Mouse (Mus musculus) CH12.LX (cell line): ENCODE measurements around the gene Adsl. TPM values are rescaled to one million over a fixed set of nuclear protein-coding genes. Genes with fewer than 3 reads are reported as not detected.
A peak's percentile ranks its signal among the peaks of the same experiment; 100 is the strongest.

Source experiments
- DNase-seq: peaks from one replicate; pipeline ENCODE4 v3.0.0-alpha.2; 2013; ENCODE audit errors: extremely low read depth
- H3K27ac ChIP-seq: 2 replicates; pipeline ENCODE4 v1.5.1; 2012; ENCODE audit warnings: low read depth, mild to moderate bottlenecking, control low read depth, moderate library complexity; ENCODE audit not compliant: insufficient read depth
- H3K27me3 ChIP-seq: replicated peaks from 2 replicates; pipeline ENCODE3; 2012; ENCODE audit warnings: inconsistent platforms
- H3K36me3 ChIP-seq, 2 experiments: replicated peaks in 1 of 2; 2 replicates each; pipeline versions ENCODE3 to v1.6.1; 2012; ENCODE audit warnings: inconsistent platforms in 1 of 2, low read length in 1 of 2, mild to moderate bottlenecking in 1 of 2, mixed read lengths in 1 of 2, moderate library complexity in 1 of 2; ENCODE audit not compliant: control insufficient read depth in 1 of 2, insufficient read depth in 1 of 2
- H3K4me1 ChIP-seq, 2 experiments: 2 replicates each; pipeline ENCODE4 v1.6.1; 2012; ENCODE audit warnings: inconsistent platforms in 1 of 2, moderate library complexity in 1 of 2; ENCODE audit not compliant: insufficient read depth in 2 of 2, control insufficient read depth in 1 of 2
- H3K4me2 ChIP-seq: 2 replicates; pipeline ENCODE4 v1.6.1; 2012; ENCODE audit warnings: low read depth, mild to moderate bottlenecking, control low read depth; ENCODE audit not compliant: poor library complexity, insufficient read depth, severe bottlenecking
- H3K4me3 ChIP-seq, 3 experiments: fragments of 150-350 bp in 1 of 3; sonication (generic) in 1 of 3; replicated peaks in 1 of 3; 2 replicates each; pipeline versions ENCODE3 to v1.5.1; 2011 to 2012; ENCODE audit warnings: low read depth in 2 of 3, low read length in 2 of 3, mild to moderate bottlenecking in 2 of 3, moderate library complexity in 2 of 3, control low read depth in 1 of 3, improper control_type of control experiment in 1 of 3, inconsistent platforms in 1 of 3, mixed read lengths in 1 of 3; ENCODE audit not compliant: poor library complexity in 1 of 3
- H3K79me2 ChIP-seq: replicated peaks from 2 replicates; pipeline ENCODE4 v1.6.1; 2012; ENCODE audit warnings: mild to moderate bottlenecking, moderate library complexity; ENCODE audit not compliant: control insufficient read depth, poor library complexity, insufficient read depth, severe bottlenecking; ENCODE audit errors: extremely low read depth
- H3K9ac ChIP-seq: 2 replicates; pipeline ENCODE4 v1.6.1; 2012; ENCODE audit warnings: low read depth, mild to moderate bottlenecking, control low read depth, moderate library complexity; ENCODE audit not compliant: insufficient read depth
- H3K9me3 ChIP-seq: replicated peaks from 2 replicates; pipeline ENCODE3; 2012; ENCODE audit warnings: low read length, inconsistent platforms, mixed read lengths
- BHLHE40 ChIP-seq: IDR thresholded peaks from 2 replicates; pipeline ENCODE4 v1.6.1; 2011; ENCODE audit warnings: mild to moderate bottlenecking, low read depth, low read length, improper control_type of control experiment
- CHD1 ChIP-seq: IDR thresholded peaks from 2 replicates; pipeline ENCODE4 v1.6.1; 2012; ENCODE audit warnings: low read depth, low read length, improper control_type of control experiment, inconsistent platforms
- CHD2 ChIP-seq: IDR thresholded peaks from 2 replicates; pipeline ENCODE4 v1.6.1; 2011; ENCODE audit warnings: low read length, improper control_type of control experiment
- CTCF ChIP-seq, 2 experiments: IDR thresholded peaks in 1 of 2; conservative IDR thresholded peaks in 1 of 2; 2 replicates each; pipeline ENCODE4 v1.5.1; 2011 to 2012; ENCODE audit warnings: low read depth in 2 of 2, low read length in 2 of 2, improper control_type of control experiment in 1 of 2, inconsistent platforms in 1 of 2, mild to moderate bottlenecking in 1 of 2, moderate library complexity in 1 of 2
- E2F4 ChIP-seq: IDR thresholded peaks from 2 replicates; pipeline ENCODE4 v1.6.1; 2011; ENCODE audit warnings: low read depth, low read length, improper control_type of control experiment; ENCODE audit not compliant: insufficient replicate concordance
- ELF1 ChIP-seq: IDR thresholded peaks from 2 replicates; pipeline ENCODE4 v1.6.1; 2014; ENCODE audit warnings: low read depth, mild to moderate bottlenecking, inconsistent platforms, low read length, improper control_type of control experiment
- EP300 ChIP-seq: IDR thresholded peaks from 2 replicates; pipeline ENCODE4 v1.6.1; 2011; ENCODE audit warnings: low read length, improper control_type of control experiment
- GABPA ChIP-seq: IDR thresholded peaks from 2 replicates; pipeline ENCODE4 v1.6.1; 2012; ENCODE audit warnings: low read depth, low read length, improper control_type of control experiment, inconsistent platforms; ENCODE audit not compliant: insufficient replicate concordance
- HCFC1 ChIP-seq: IDR thresholded peaks from 2 replicates; pipeline ENCODE4 v1.6.1; 2012; ENCODE audit warnings: low read depth, mild to moderate bottlenecking, inconsistent platforms, low read length, improper control_type of control experiment
- IRF4 ChIP-seq: IDR thresholded peaks from 2 replicates; pipeline ENCODE4 v1.6.1; 2014; ENCODE audit warnings: low read depth, mild to moderate bottlenecking, inconsistent platforms, low read length, improper control_type of control experiment
- JUND ChIP-seq: conservative IDR thresholded peaks from 2 replicates; pipeline ENCODE4 v1.6.1; 2011; ENCODE audit warnings: low read depth, low read length, improper control_type of control experiment
- KAT2A ChIP-seq: IDR thresholded peaks from 2 replicates; pipeline ENCODE4 v1.6.1; 2012; ENCODE audit warnings: low read length, improper control_type of control experiment, inconsistent platforms; ENCODE audit not compliant: insufficient replicate concordance
- MAFK ChIP-seq: IDR thresholded peaks from 2 replicates; pipeline ENCODE4 v1.6.1; 2011; ENCODE audit warnings: low read length, improper control_type of control experiment; ENCODE audit not compliant: insufficient replicate concordance
- MEF2A ChIP-seq: IDR thresholded peaks from 2 replicates; pipeline ENCODE4 v1.6.1; 2014; ENCODE audit warnings: low read depth, mild to moderate bottlenecking, inconsistent platforms, low read length, improper control_type of control experiment, borderline replicate concordance
- MXI1 ChIP-seq: IDR thresholded peaks from 2 replicates; pipeline ENCODE4 v1.6.1; 2011; ENCODE audit warnings: mild to moderate bottlenecking, low read depth, low read length, improper control_type of control experiment
- MYC ChIP-seq: IDR thresholded peaks from 2 replicates; pipeline ENCODE4 v1.6.1; 2011; ENCODE audit warnings: low read depth, mild to moderate bottlenecking, improper control_type of control experiment, low read length
- NELFE ChIP-seq: IDR thresholded peaks from 2 replicates; pipeline ENCODE4 v1.6.1; 2011; ENCODE audit warnings: low read depth, low read length, improper control_type of control experiment
- NRF1 ChIP-seq: IDR thresholded peaks from 2 replicates; pipeline ENCODE4 v1.6.1; 2014; ENCODE audit warnings: low read depth, mild to moderate bottlenecking, inconsistent platforms, low read length, improper control_type of control experiment, moderate library complexity
- PAX5 ChIP-seq: IDR thresholded peaks from 2 replicates; pipeline ENCODE4 v1.6.1; 2012; ENCODE audit warnings: low read length, inconsistent platforms, mixed read lengths
- POLR2A ChIP-seq: IDR thresholded peaks from 2 replicates; pipeline ENCODE4 v1.6.1; 2011; ENCODE audit warnings: low read depth, mild to moderate bottlenecking, improper control_type of control experiment, low read length
- RAD21 ChIP-seq: IDR thresholded peaks from 2 replicates; pipeline ENCODE4 v1.6.1; 2011; ENCODE audit warnings: low read depth, mild to moderate bottlenecking, low read length, improper control_type of control experiment, moderate library complexity
- SIN3A ChIP-seq: IDR thresholded peaks from 2 replicates; pipeline ENCODE4 v1.6.1; 2012; ENCODE audit warnings: low read length, improper control_type of control experiment, inconsistent platforms
- SMC3 ChIP-seq: IDR thresholded peaks from 2 replicates; pipeline ENCODE4 v1.6.1; 2011; ENCODE audit warnings: low read depth, low read length, improper control_type of control experiment
- TCF12 ChIP-seq: IDR thresholded peaks from 2 replicates; pipeline ENCODE4 v1.6.1; 2014; ENCODE audit warnings: low read depth, mild to moderate bottlenecking, inconsistent platforms, low read length, improper control_type of control experiment
- ZKSCAN1 ChIP-seq: IDR thresholded peaks from 2 replicates; pipeline ENCODE4 v1.6.1; 2012; ENCODE audit warnings: low read depth, inconsistent platforms, low read length, improper control_type of control experiment, borderline replicate concordance
- ZMIZ1 ChIP-seq: IDR thresholded peaks from 2 replicates; pipeline ENCODE4 v1.6.1; 2012; ENCODE audit warnings: low read depth, mild to moderate bottlenecking, inconsistent platforms, low read length, improper control_type of control experiment
- dilution Hi-C: fragments of 300-500 bp; cut with MboI; formaldehyde crosslinking; loops from 2 replicates; pipeline ENCODE4 v1.14.3; 2020; ENCODE audit warnings: low sequenced_read_pairs; ENCODE audit not compliant: extremely low pct_unique_long_range_greater_than_20kb, extremely low pct_ligation_motif_present
- in situ Hi-C: fragments of 300-500 bp; cut with MboI; formaldehyde crosslinking; loops from 3 replicates; pipeline ENCODE4 v1.14.3; 2019; ENCODE audit warnings: low sequenced_read_pairs, low pct_ligation_motif_present, low pct_unique_long_range_greater_than_20kb, mixed read lengths
- polyA plus RNA-seq: library from polyadenylated mRNA; unstranded; fragments of >175 nt; gene quantifications from 2 replicates; pipeline ENCODE4 v1.2.1, GENCODE M21; 2012; ENCODE audit warnings: low read depth; ENCODE audit not compliant: insufficient read length
- total RNA-seq, 2 experiments: library from RNA; depleted of rRNA; stranded (reverse); fragments of 300-350 nt in 1 of 2; fragments of >200 nt in 1 of 2; gene quantifications; 2 replicates each; pipeline ENCODE4 v1.2.3; 2012 to 2014

Gene Adsl
- total and polyA plus RNA-seq, 3 experiments, result 226 to 356 (median 276) TPM

DNA sequence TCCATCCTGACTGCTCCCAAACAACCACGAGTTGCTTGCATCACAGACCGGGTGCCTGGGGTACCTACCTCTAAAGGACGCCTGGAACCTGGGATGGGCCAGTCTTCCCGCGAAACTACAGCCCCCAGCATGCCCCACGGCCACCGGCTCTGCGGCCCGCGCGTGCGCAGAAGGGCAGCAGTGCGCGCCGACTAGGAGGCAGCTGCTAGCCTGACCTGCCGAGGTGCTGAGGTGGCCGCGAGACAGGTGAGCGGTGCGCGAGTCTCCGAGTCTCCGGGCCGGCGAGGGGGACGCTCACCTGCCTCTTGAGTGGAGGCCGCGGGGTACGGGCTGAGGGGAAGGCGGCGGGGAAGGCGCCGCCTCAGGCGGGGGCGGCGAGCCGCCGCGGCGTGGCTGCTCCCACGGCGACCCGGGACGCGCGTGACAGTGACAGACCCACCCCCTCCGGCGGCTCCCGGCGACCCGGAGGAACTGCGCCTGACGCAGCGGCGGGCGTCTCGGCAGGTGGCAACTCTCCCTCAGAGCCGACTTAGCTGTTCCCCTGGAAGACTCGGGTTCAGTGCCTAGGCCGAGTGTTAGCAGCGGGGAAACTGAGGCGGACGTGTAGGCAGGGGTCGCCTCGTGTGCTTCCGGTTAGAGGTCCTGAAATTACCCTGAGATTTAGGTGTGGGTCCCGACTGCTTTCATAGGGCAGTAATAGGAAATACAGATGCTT lies 29.5 kb downstream of the Adsl start, which contains the start of gene Sgsm3:
Sgsm3 (plus strand) TSS at position 146 of the 715 bp plus-strand sequence.
- TF ChIP-seq ZMIZ1, result peak; percentile 73
- TF ChIP-seq KAT2A, result peak; percentile 88; the same call in 1 of the 2 replicates
- peak; percentile 55; the same call in 1 of the 2 replicates for TF ChIP-seq ELF1
- peak; percentile 99 for TF ChIP-seq HCFC1
- peak; percentile 71; the same call in 1 of the 2 replicates for TF ChIP-seq SIN3A
- TF ChIP-seq E2F4, result no peak
- TF ChIP-seq POLR2A, result peak; percentile 63
- TF ChIP-seq CHD2, result peak; percentile 25; the same call in 1 of the 2 replicates
- TF ChIP-seq GABPA, result peak; percentile 36; the same call in 1 of the 2 replicates
- TF ChIP-seq NELFE, result peak; percentile 85
- TF ChIP-seq MXI1, result peak; percentile 58; the same call in 1 of the 2 replicates
- TF ChIP-seq TCF12, result peak; percentile 61; the same call in 1 of the 2 replicates
- peak; percentile 97 for TF ChIP-seq NRF1
- 0 out of 2 replicates have a peak, but pooled peaks have one; percentile 15 for TF ChIP-seq MEF2A
- TF ChIP-seq IRF4, result peak; percentile 40
- TF ChIP-seq SMC3, result no peak
- TF ChIP-seq ZKSCAN1, result no peak
- no peak for TF ChIP-seq EP300
- TF ChIP-seq, all 38 proteins: peak for 14
- Histone ChIP-seq H3K4me1 (peaks cover 2 to 21% of the 10 kb centered on the region in 2 experiments; a peak in 3 of 4 replicates), H3K9me3 (no peaks in the 10 kb centered on the region), H3K79me2 (peaks cover 4% of the 10 kb centered on the region; the same call in 1 of the 2 replicates), H3K27ac (no peak within 1 kb of the TSS), H3K4me3 (peak within 1 kb of the TSS; percentile 80 to 95 (median 90)), H3K27me3 (no peaks in the 10 kb centered on the region), H3K36me3 (peaks cover 0 to 2% of the 10 kb centered on the region in 2 experiments), H3K4me2 (peak within 1 kb of the TSS; percentile 79), H3K9ac (peak within 1 kb of the TSS; percentile 77)
- in situ Hi-C loops (no loop called here), dilution Hi-C loops (no loop called here)
- peak; percentile 81 for DNase-seq

GRCm38 (mm10) chr15:80979611-80980010 lies 31.3 kb downstream of the Adsl start:
- H3K9ac ChIP-seq, result no peak overlapping the region
- no peak overlapping the region for H3K4me2 ChIP-seq
- H3K4me3 ChIP-seq, result no peak overlapping the region
- peaks cover 4% of the 10 kb centered on the region; the same call in 1 of the 2 replicates for H3K79me2 ChIP-seq
- peaks cover 2 to 21% of the 10 kb centered on the region in 2 experiments; a peak in 3 of 4 replicates for H3K4me1 ChIP-seq
- TF ChIP-seq PAX5, result no peak
- TF ChIP-seq EP300, result no peak
- no peak for TF ChIP-seq SIN3A
- no peak for TF ChIP-seq ELF1
- no peak for TF ChIP-seq BHLHE40
- TF ChIP-seq RAD21, result no peak
- TF ChIP-seq SMC3, result no peak
- TF ChIP-seq MYC, result no peak
- no peak for TF ChIP-seq IRF4
- no peak for TF ChIP-seq JUND
- no peak for TF ChIP-seq CHD1
- no peak for TF ChIP-seq MXI1
- no peak for TF ChIP-seq CTCF (conservative IDR thresholded peaks at IDR 0.05 in 1 of 2, IDR thresholded peaks at IDR 0.05 in 1 of 2; ENCODE audit: low read depth in 2 of 2, low read length in 2 of 2)
- TF ChIP-seq MAFK, result no peak
- TF ChIP-seq MEF2A, result no peak
- H3K27ac ChIP-seq, result no peak overlapping the region
- H3K9me3 ChIP-seq, result no peaks in the 10 kb centered on the region
- DNase-seq, result no peak
- dilution Hi-C loops (no loop called here), in situ Hi-C loops (no loop called here)
- H3K36me3 ChIP-seq, result peaks cover 0 to 2% of the 10 kb centered on the region in 2 experiments
- no peaks in the 10 kb centered on the region for H3K27me3 ChIP-seq
